Mouse (Mus musculus): ENCODE measurements around the gene Clrn1. TPM values are rescaled to one million over a fixed set of nuclear protein-coding genes. Genes with fewer than 3 reads are reported as not detected.

Clrn1 gene
- polyA plus RNA-seq, 1 experiment from 2014 or later = 0.97 TPM

- Histone ChIP-seq H3K27me3 (no peaks in the 10 kb centered on the region), H3K4me3 (no peak overlapping the region), H3K9me3 (no peaks in the 10 kb centered on the region), H3K27ac (no peak overlapping the region), H3K36me3 (no peaks in the 10 kb centered on the region), H3K4me1 (no peaks in the 10 kb centered on the region), H3K9ac (no peak overlapping the region), H3K4me2 (replicated peaks) (no peak overlapping the region)
- whole genome bisulfite sequencing = 84% methylated on average over 14 of the region's 14 CpGs
- ATAC-seq (ENCODE audit: low FRiP score, low read depth) = no peak
Measured at GRCm38 (mm10) chr3:58828366-58829153, 56.6 kb downstream of the Clrn1 start.

- 59% methylated on average over 4 of the region's 4 CpGs for WGBS
- no peak overlapping the region for H3K4me3 ChIP-seq
Measured at GRCm38 (mm10) chr3:58826266-58826665, 58.9 kb downstream of the Clrn1 start.

DNA sequence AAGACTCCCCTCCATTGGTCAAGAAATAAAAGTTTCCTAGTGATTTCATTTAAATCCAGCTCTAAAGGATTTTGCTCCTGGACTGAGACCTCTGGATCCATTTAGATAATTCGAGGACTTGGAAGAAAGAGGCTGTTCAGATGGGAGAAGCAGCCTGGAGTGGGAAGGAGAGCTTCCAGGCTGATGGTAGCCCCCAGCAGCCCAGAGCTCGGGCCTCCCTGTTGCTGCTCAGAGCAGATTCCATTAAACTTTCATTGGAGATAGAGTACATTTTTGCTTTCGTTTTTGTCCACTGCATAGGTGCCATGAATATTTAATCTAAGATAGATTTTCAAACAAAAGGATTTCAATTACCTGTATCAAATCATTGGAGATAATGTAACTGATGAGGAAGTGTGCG, 62.9 kb downstream of the Clrn1 start, which contains the start of gene Mindy4b-ps:
Gene Mindy4b-ps (minus strand): TSS at position 101 of the 400 bp plus-strand sequence.
- 60% methylated on average over 4 of the region's 4 CpGs for WGBS
- H3K9me3 ChIP-seq = no peaks in the 10 kb centered on the region
- H3K27ac ChIP-seq = no peak within 1 kb of the TSS
- no peak within 1 kb of the TSS for H3K4me3 ChIP-seq
- no peak within 1 kb of the TSS for H3K9ac ChIP-seq
- no peaks in the 10 kb centered on the region for H3K27me3 ChIP-seq
- peaks cover 10% of the 10 kb centered on the region for H3K4me1 ChIP-seq
- no peaks in the 10 kb centered on the region for H3K36me3 ChIP-seq
- no peak within 1 kb of the TSS for H3K4me2 ChIP-seq (replicated peaks)
- no peak for ATAC-seq (ENCODE audit: low FRiP score, low read depth)

More at GRCm38 (mm10) chr3:58826266-58826665, 58.9 kb downstream of the Clrn1 start:
- no peak for ATAC-seq (ENCODE audit: low FRiP score, low read depth)
- Histone ChIP-seq H3K4me2 (replicated peaks) (no peak overlapping the region), H3K27ac (no peak overlapping the region), H3K36me3 (no peaks in the 10 kb centered on the region), H3K4me1 (no peaks in the 10 kb centered on the region), H3K27me3 (no peaks in the 10 kb centered on the region), H3K9ac (no peak overlapping the region), H3K9me3 (no peaks in the 10 kb centered on the region)

GRCm38 (mm10) chr3:58817337-58817736, 67.8 kb downstream of the Clrn1 start:
- Histone ChIP-seq H3K27ac (no peak overlapping the region), H3K9me3 (no peaks in the 10 kb centered on the region), H3K4me3 (no peak overlapping the region), H3K4me1 (peaks cover 14% of the 10 kb centered on the region), H3K4me2 (replicated peaks) (no peak overlapping the region), H3K9ac (no peak overlapping the region), H3K36me3 (no peaks in the 10 kb centered on the region), H3K27me3 (no peaks in the 10 kb centered on the region)
- WGBS = 43% methylated on average over 6 of the region's 6 CpGs
- 0 out of 2 replicates have a peak, but pooled peaks have one; percentile 11 for ATAC-seq (ENCODE audit: low FRiP score, low read depth)

- no peak overlapping the region for H3K4me2 ChIP-seq (replicated peaks)
- H3K4me3 ChIP-seq = no peak overlapping the region
- H3K27ac ChIP-seq = no peak overlapping the region
- no peaks in the 10 kb centered on the region for H3K27me3 ChIP-seq
- no peak for ATAC-seq (ENCODE audit: low FRiP score, low read depth)
- peaks cover 25% of the 10 kb centered on the region for H3K4me1 ChIP-seq
- no peak overlapping the region for H3K9ac ChIP-seq
- 91% methylated on average over 3 of the region's 3 CpGs for WGBS
- H3K9me3 ChIP-seq = no peaks in the 10 kb centered on the region
- H3K36me3 ChIP-seq = no peaks in the 10 kb centered on the region
Measured at GRCm38 (mm10) chr3:58814191-58814590, 70.9 kb downstream of the Clrn1 start.

DNA sequence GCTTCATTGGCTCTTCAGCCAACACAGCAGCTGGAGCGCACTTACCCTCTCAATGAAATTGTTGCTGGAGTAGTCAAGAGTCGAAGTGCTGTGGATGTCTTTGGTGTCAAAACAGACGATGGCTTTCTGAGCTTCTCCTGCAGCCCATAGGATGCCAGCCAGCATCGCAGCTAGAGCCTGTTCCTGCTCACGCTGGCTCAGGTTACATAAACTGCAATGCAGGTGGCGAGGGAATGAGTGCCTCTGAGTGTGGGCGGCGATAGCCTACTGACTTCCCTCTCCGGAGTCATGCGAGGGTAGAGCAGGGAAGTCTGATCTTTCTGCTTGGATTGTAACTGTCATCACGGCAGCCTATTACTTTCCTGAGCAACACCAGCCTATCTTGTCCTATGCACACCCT, 74.8 kb downstream of the Clrn1 start:
- no peaks in the 10 kb centered on the region for H3K9me3 ChIP-seq
- H3K4me2 ChIP-seq (replicated peaks) = peak overlapping the region; percentile 14
- no peak overlapping the region for H3K4me3 ChIP-seq
- no peak overlapping the region for H3K9ac ChIP-seq
- H3K4me1 ChIP-seq = peaks cover 23% of the 10 kb centered on the region
- no peaks in the 10 kb centered on the region for H3K36me3 ChIP-seq
- no peaks in the 10 kb centered on the region for H3K27me3 ChIP-seq
- no peak overlapping the region for H3K27ac ChIP-seq
- ATAC-seq (ENCODE audit: low FRiP score, low read depth) = peak; percentile 40; the same call in 1 of the 2 replicates
- 22% methylated on average over 11 of the region's 11 CpGs for WGBS

GRCm38 (mm10) chr3:58809111-58809915, 75.8 kb downstream of the Clrn1 start:
- Histone ChIP-seq H3K27me3 (no peaks in the 10 kb centered on the region), H3K4me1 (peaks cover 23% of the 10 kb centered on the region), H3K9ac (no peak overlapping the region), H3K9me3 (no peaks in the 10 kb centered on the region), H3K4me3 (no peak overlapping the region), H3K36me3 (no peaks in the 10 kb centered on the region), H3K27ac (no peak overlapping the region), H3K4me2 (replicated peaks) (no peak overlapping the region)
- ATAC-seq (ENCODE audit: low FRiP score, low read depth) = no peak
- WGBS = 36% methylated on average over 12 of the region's 12 CpGs

GRCm38 (mm10) chr3:58808636-58809035, 76.5 kb downstream of the Clrn1 start:
- ATAC-seq (ENCODE audit: low FRiP score, low read depth) = no peak
- Histone ChIP-seq H3K4me2 (replicated peaks) (no peak overlapping the region), H3K9me3 (no peaks in the 10 kb centered on the region), H3K36me3 (no peaks in the 10 kb centered on the region), H3K27me3 (no peaks in the 10 kb centered on the region), H3K27ac (no peak overlapping the region), H3K4me3 (no peak overlapping the region), H3K4me1 (peaks cover 23% of the 10 kb centered on the region), H3K9ac (no peak overlapping the region)
- 89% methylated on average over 5 of the region's 5 CpGs for WGBS

DNA sequence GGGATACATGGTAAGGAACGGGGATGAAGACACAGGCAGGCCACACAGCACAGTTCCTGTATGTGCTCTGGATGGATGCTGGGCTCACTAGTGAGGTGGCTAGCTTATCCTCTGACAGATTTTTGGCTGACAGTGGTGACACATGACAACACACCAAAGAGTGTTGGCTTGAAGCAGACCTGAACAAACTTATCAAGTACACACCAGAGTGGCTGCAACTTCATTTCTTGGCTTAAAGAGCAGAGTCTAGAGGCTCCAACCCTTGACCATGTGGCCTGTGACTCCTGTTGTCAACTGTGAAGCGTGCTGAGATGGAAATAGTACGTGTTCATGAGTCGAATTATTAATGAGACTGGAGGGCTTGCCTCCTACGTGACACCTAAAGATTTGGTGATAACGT, 80.4 kb downstream of the Clrn1 start:
- no peak overlapping the region for H3K4me3 ChIP-seq
- ATAC-seq (ENCODE audit: low FRiP score, low read depth) = no peak
- no peak overlapping the region for H3K27ac ChIP-seq
- H3K4me2 ChIP-seq (replicated peaks) = no peak overlapping the region
- no peaks in the 10 kb centered on the region for H3K9me3 ChIP-seq
- H3K27me3 ChIP-seq = no peaks in the 10 kb centered on the region
- peaks cover 17% of the 10 kb centered on the region for H3K4me1 ChIP-seq
- no peak overlapping the region for H3K9ac ChIP-seq
- whole genome bisulfite sequencing = 94% methylated on average over 6 of the region's 6 CpGs
- no peaks in the 10 kb centered on the region for H3K36me3 ChIP-seq

DNA sequence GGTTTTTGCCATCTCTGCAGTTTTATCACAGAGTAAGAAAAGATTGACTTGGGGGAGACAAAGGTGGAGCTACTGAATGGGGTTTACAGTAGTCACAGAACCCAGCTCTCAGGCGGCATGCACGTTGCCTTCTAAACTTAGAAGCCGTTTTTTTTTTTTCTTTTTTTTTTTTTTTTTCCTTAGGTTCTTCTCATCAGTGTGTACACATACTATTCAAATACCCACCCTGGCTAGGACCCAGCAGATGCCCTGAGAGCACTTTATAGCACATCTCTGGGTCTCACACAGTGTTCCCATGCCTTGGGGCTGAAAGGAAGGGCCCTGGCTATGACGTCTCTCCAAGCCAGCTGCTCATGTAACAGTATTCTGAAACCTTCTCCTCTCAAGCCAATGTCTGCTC, 86.5 kb downstream of the Clrn1 start:
- 70% methylated on average over 4 of the region's 4 CpGs for WGBS
- no peaks in the 10 kb centered on the region for H3K36me3 ChIP-seq
- H3K27me3 ChIP-seq = no peaks in the 10 kb centered on the region
- H3K4me3 ChIP-seq = no peak overlapping the region
- H3K9me3 ChIP-seq = no peaks in the 10 kb centered on the region
- no peak overlapping the region for H3K4me2 ChIP-seq (replicated peaks)
- peaks cover 13% of the 10 kb centered on the region; the same call in 1 of the 2 replicates for H3K4me1 ChIP-seq
- no peak overlapping the region for H3K27ac ChIP-seq
- no peak for ATAC-seq (ENCODE audit: low FRiP score, low read depth)
- H3K9ac ChIP-seq = no peak overlapping the region

- H3K4me2 ChIP-seq (replicated peaks) = no peak overlapping the region
- H3K9me3 ChIP-seq = no peaks in the 10 kb centered on the region
- no peak overlapping the region for H3K27ac ChIP-seq
- ATAC-seq (ENCODE audit: low FRiP score, low read depth) = no peak; the same call in 1 of the 2 replicates
- WGBS = 45% methylated on average over 8 of the region's 8 CpGs
- peaks cover 13% of the 10 kb centered on the region; the same call in 1 of the 2 replicates for H3K4me1 ChIP-seq
- no peaks in the 10 kb centered on the region for H3K36me3 ChIP-seq
- no peaks in the 10 kb centered on the region for H3K27me3 ChIP-seq
- no peak overlapping the region for H3K9ac ChIP-seq
- H3K4me3 ChIP-seq = no peak overlapping the region
Measured at GRCm38 (mm10) chr3:58798245-58798644, 86.9 kb downstream of the Clrn1 start.

All from limb, embryonic 13.5 days (tissue).